Mouse (Mus musculus): ENCODE measurements around the gene Trim9. TPM values are rescaled to one million over a fixed set of nuclear protein-coding genes. Genes with fewer than 3 reads are reported as not detected.

The Trim9 gene
- 0.09 TPM for polyA plus RNA-seq (2017; shearing (Covaris generic))

DNA sequence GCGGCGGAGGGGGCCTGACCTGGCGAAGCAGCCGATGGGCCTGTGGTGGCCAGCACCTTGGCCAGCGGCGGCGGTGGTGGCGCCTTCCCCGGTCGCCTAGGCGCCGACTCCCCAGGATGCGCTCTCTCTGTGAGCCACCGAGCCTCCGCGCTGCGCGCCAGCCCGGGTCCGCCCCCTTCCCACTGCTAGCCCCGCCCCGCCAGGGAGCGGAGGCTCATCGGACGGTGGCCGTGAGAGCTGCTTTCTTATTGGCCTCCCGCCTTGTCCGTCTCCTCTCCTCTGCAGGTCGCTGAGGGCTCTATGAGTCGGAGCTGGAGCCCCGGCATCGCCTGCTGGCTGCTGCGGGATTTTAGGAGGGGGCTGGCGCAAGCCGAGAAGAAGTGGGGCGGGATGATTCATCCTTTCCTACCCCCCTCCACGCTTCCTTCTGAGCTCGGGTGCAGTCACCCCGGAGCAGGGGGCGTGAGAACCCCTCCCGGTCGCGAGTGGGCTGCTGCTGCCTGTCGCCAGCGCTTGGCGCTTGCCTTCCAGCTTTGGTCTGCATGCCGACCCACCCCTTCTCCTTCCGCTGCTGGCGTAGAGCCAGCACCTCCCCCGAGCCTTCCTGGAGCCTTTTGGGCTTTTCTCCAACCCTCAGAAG is at the start of gene Trim9:
Gene Trim9 (minus strand): TSS at position 413 of the 640 bp plus-strand sequence.

DNA sequence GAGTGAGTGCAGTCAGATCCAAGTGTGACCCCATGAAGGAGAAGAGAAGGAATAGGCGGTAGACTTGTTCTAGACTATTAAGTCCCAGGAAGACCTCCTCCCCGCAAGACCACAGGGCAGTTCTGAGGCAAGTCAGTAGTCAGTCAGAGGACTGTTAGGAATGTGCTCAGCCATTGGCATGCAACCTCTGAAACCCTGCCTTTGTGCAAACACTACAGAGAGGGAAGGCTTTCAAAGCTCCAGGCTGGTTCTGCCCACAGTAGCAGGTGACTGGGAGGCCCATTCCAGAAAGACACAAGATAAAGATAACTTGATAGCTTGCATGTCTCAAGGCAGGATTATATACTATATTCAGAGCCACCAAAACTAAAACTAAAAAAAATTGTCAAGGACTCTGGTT is 116.1 kb downstream of the Trim9 start, which contains the start of gene Pygl:
Gene Pygl (minus strand): TSS at position 195 of the 400 bp plus-strand sequence.

Other genes with a start within 250 kb of the Trim9 start
- 28.5 TPM for gene Nin, start 233.9 kb downstream of the Trim9 start, polyA plus RNA-seq (2017; shearing (Covaris generic))
- gene Abhd12b, start 193.5 kb downstream of the Trim9 start, polyA plus RNA-seq (2017; shearing (Covaris generic)): 0.90 TPM
- 1.6 TPM for gene Pygl, start 116.1 kb downstream of the Trim9 start, polyA plus RNA-seq (2017; shearing (Covaris generic))
- 147 TPM for gene Tmx1, start 105.5 kb upstream of the Trim9 start, polyA plus RNA-seq (2017; shearing (Covaris generic))

All from inflammation-experienced regulatory T-cells, adult 16 weeks (primary cell).